Mouse (Mus musculus) gonadal fat pad, adult 2 months (tissue): ENCODE results near the gene Prkn. TPM values are rescaled to one million over a fixed set of nuclear protein-coding genes. Genes with fewer than 3 reads are reported as not detected.
"Not testable (repeated sequence)": the region's sequence is repeated elsewhere in the genome, so short reads cannot be mapped to it uniquely, and the experiment has no call there.

ENCODE experiments used
- DNase-seq: peaks from one replicate; pipeline ENCODE4 v3.0.0-alpha.2; 2012; ENCODE audit warnings: low read depth
- polyA plus RNA-seq: library from polyadenylated mRNA; depleted of rRNA; stranded (reverse); fragments of >200 nt; gene quantifications from 2 replicates; pipeline ENCODE4 v1.2.3, GENCODE M21; 2012

The Prkn gene
- polyA plus RNA-seq, 1 experiment, result 9.2 TPM

DNA sequence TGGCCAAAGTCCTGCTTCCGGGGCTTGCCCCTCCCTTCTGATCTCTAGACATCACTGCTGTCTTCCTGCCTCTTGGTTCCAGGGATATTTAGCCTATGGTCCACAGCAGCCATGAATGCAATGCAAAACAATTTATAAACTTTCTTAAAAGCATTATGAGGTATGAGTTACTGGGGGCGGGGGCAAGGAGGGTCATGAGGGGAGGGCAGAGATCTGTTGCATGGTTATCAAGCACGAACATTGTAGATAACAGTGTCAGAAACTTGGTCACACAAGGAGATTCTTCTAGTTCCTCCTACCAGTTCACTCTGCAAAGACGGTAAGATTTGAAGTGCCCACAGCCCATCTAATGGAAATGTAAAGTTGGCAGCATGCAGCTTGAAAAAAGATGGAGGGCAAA is 1149.1 kb downstream of the Prkn start:
- no peak for DNase-seq

- DNase-seq, result no peak
Observed at GRCm38 (mm10) chr17:11990386-11991087, 1150.4 kb downstream of the Prkn start.

DNA sequence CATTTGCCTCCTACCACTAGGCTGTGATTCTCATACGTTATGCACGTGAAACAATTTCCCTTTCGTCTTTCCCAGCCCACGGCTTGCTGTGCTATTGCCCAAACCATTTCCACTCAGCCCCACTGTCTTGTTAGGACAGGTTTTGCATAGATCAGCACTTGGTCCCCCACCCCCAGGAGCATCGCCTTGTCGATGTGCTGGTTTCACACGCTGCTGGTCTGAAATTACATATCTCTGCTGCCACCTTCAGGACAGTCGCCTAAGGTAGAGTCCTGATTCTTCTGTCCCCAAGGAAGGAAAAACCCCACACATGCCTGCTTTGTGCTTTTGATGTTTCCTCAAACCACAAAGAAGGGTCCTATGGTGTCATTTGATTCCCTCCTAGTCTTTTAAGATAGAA is 1153.1 kb downstream of the Prkn start:
- no peak for DNase-seq

DNA sequence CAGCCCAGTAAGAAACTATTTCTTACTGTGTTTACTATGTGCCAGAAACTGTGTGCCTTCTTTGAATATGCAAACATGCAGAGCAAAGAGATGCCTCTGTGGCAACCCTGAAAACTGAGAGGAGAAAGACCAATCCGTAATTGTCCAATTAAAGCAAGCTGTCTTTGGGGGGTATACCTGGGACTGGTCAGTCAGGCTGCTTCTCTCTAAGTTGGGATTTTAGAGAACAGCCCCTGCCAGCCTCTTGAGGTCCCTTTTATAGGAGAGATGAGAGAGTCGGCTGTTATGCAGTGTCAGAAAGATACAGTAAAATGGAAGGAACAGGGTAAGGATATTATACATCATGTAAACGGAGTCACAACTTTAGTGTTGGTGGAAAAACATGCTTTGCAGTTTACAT is 1154.1 kb downstream of the Prkn start:
- DNase-seq, result no peak

- not testable (repeated sequence) for DNase-seq
Observed at GRCm38 (mm10) chr17:11994754-11995153, 1154.6 kb downstream of the Prkn start.

- DNase-seq, result no peak
Observed at GRCm38 (mm10) chr17:11995522-11995921, 1155.3 kb downstream of the Prkn start.

GRCm38 (mm10) chr17:11996311-11996710 is 1156.1 kb downstream of the Prkn start:
- no peak for DNase-seq

DNA sequence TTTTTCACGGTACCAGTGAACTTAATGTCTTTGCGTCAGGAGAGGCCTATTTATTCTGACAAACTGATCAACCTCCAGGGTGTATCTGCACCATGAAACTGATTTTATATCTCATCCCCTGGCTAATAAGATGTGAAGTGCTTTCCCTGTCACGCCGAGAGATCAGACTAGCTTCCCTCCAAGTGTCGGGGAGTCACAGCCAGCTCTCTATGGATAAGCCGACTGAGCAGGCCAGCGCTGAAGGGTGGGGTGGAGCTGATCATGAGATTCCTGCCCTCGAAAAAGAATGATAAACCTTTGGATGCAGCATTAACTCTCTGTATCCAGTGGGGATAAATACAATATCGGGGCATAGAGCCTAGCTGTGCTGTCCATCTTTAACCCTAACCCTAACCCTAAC is 1160.1 kb downstream of the Prkn start:
- DNase-seq, result no peak

DNA sequence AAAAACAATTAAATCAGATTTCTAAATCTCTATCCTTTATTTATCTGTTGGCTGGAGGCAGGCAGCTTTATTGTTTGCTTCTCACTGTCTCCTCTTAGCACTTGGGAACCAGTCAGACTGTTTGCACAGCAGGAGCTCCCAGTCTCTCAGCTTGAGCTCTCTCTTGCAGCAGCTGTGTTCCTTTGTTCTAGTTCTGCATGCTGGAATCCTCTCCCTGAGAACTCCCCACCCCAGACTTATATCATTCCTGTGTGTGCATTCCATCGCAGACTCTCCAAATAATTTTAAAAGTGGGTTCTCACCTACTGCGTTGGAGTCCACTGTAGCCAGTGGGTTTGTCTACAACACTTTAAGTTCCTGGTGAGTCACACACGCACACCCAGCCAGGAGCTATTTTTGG is 1181.1 kb downstream of the Prkn start:
- DNase-seq, result no peak

- DNase-seq, result no peak
Observed at GRCm38 (mm10) chr17:12029362-12029761, 1189.2 kb downstream of the Prkn start.

DNA sequence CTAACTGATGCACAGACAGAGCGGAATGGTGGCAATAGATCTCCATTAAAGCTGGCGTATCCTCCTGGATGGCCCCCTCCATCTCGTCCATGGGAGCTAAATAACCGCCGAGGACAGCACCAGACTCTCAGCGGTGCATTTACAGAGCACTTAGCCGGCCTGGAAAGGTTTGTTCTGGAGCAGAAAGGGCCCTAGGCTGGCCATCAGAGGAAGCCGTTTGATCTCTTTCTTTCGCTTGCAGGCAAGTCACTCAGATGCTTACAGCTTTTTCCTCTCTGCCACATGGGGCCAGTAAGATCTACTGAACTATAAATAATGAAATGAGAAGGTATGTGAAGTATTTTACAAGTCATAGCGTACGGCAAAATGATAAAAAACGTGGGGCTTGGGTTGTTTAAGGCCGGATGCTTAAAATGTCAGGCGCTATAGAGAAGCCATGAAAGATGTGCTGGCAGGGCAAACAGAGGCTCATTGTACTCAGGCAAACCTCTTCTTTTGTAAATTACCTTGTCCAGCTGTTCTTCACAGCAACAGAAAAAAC is 1189.8 kb downstream of the Prkn start:
- no peak for DNase-seq

DNA sequence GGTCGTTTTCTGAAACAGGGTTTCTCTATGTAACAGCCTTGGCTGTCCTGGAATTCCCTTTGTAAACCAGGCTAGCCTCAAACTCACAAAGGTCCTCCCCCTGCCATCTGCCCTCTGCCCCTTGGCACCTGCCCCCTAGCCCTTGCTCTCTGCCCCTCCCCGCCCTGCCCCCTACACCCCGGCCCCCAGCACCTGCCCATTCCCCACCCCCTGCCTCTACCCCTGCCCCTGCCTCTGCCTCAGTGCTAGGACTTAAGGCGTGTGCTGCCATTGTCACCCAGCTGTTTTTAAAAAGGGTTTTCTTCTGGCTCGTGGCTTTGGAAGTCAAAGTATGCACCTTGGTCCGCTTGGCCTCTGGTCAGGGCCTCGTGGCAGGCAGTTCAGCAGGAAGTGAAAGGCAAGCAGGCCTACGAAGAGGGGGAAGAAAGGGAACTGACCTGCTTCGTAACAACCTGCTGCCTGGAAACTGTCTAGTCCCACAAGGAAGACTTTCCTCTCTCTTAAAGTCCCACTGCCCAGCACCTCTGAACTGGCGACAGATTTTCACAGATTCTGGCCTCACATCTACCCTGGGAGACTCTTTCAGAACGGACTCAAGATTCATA is 1190.5 kb downstream of the Prkn start:
- no peak for DNase-seq

DNA sequence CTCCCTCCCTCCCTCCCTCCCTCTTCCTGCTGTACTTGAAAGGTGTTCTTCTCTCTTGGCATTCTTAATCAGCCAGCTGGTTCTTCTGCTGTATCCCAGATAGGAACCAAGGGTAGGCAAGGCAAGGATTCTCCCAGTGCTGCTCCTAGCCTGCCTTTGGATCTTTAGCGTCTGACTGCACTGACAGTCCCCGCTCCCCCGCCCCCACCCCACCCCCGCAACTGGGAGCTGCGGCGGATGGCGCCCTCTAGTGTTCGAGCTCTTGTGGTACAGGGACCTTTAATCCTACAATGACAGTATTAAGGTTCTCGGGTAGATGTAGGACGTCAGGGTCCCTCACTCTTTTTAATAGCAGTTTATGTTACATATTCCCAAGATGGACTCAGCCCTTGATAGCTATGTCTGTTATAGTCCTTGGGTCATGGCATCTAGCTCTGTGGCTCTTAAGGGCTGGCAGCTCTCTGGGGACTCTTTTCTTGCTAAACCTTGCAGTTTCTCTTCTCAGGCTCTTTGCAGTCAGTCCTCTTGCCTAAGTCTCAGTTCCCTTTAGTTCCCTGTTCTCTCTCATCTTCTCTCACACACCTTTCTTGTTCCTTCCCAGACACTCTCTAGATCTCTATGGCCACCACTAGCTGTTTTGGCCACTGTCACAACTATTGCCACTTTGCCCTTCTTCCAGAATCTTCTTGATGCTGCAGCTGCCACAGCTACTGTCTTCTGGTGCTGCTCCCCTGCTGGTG is 1191.2 kb downstream of the Prkn start:
- DNase-seq, result no peak

- no peak for DNase-seq
Observed at GRCm38 (mm10) chr17:12032014-12032791, 1192.0 kb downstream of the Prkn start.

DNA sequence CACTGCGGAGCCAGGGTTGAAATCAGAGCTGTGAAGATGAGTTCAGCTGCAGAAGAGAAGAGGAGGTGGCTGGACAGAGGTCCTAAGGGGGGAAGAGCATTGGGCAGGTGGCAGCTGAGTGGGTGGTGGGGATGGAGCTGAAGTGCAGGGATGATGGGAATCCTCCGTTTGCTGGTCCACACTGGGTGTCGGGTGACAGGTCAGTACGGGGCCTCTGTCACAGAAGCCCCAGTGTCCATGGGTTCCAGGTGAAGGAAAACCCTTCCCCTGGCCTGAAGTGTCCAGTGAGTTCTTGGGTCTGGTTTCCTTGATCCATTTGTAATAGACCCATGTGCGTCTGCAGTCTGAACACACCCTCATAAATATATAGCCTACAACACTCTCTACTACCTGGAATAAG is 1195.2 kb downstream of the Prkn start:
- DNase-seq, result no peak

GRCm38 (mm10) chr17:12036205-12036604 is 1196.0 kb downstream of the Prkn start:
- no peak for DNase-seq

GRCm38 (mm10) chr17:12037065-12037464 is 1196.9 kb downstream of the Prkn start:
- DNase-seq, result no peak

GRCm38 (mm10) chr17:12037574-12037973 is 1197.4 kb downstream of the Prkn start:
- DNase-seq, result no peak

DNA sequence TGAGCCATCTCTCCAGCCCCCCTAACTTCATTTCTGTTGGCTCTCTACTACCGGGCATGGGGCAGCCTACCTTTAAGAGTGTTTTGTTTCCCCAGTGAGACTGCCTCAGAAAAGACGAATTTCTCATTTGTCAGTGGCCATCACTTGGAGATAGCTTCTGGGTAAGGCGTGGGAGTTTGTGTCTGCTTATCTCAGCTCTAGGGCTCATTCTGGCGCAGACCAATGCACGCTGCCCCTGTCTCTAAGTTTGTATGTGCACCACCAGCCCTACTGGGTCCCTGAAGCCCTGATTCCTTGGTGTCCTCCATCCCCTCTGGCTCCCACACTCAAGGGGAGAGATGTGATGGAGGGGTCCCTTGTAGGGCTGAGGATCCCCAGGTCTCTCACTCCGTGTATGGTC is 1198.3 kb downstream of the Prkn start:
- no peak for DNase-seq

DNA sequence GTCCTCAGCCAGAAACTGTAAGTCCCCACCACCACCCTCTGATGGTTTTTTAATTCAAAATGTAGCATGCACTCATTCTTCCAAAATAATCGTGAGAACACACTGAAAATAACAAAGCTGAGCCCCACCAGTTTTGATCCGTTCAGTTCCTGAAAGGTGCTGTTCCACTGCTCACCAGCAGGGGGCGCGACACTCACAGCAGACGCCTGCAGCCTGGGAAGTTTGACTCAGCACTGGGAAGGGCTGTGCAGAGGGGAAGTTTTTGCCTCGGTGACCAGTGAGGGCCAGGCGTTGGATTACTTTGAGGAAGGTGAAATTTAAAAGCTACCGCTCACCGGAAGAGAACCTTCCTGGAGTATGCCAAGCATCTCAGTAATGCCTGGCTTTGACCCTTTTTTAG is 1199.0 kb downstream of the Prkn start:
- DNase-seq, result no peak

- DNase-seq, result no peak
Observed at GRCm38 (mm10) chr17:12039922-12040321, 1199.7 kb downstream of the Prkn start.

- DNase-seq, result no peak
Observed at GRCm38 (mm10) chr17:12040546-12040945, 1200.4 kb downstream of the Prkn start.
